Mouse (Mus musculus): Measurements from ENCODE around the gene Hoxb7.

The Hoxb7 gene

GRCm38 (mm10) chr11:96313806-96314428 is 27.5 kb downstream of the Hoxb7 start:
- in situ Hi-C loops (cut with MboI, MseI): no loop called here

GRCm38 (mm10) chr11:96314671-96315343 is 28.4 kb downstream of the Hoxb7 start:
- in situ Hi-C loops (cut with MboI, MseI): no loop called here

GRCm38 (mm10) chr11:96315344-96315681 is 28.9 kb downstream of the Hoxb7 start:
- in situ Hi-C loops (cut with MboI, MseI): no loop called here

GRCm38 (mm10) chr11:96316696-96317607 is 30.5 kb downstream of the Hoxb7 start:
- in situ Hi-C loops (cut with MboI, MseI): no loop called here

GRCm38 (mm10) chr11:96317608-96318367 is 31.4 kb downstream of the Hoxb7 start, which contains the start of gene Hoxb4:
Gene Hoxb4, plus strand, starts transcription at chr11:96318267.
- in situ Hi-C loops (cut with MboI, MseI): no loop called here

- in situ Hi-C loops (cut with MboI, MseI): no loop called here
These were observed 32.1 kb downstream of the Hoxb7 start for GRCm38 (mm10) chr11:96318368-96319070.

GRCm38 (mm10) chr11:96319071-96319902 is 32.9 kb downstream of the Hoxb7 start:
- in situ Hi-C loops (cut with MboI, MseI): no loop called here

GRCm38 (mm10) chr11:96319910-96320309 is 33.5 kb downstream of the Hoxb7 start:
- in situ Hi-C loops (cut with MboI, MseI): no loop called here

GRCm38 (mm10) chr11:96320688-96321087 is 34.3 kb downstream of the Hoxb7 start:
- in situ Hi-C loops (cut with MboI, MseI): no loop called here

GRCm38 (mm10) chr11:96321846-96322245 is 35.4 kb downstream of the Hoxb7 start:
- in situ Hi-C loops (cut with MboI, MseI): no loop called here

- in situ Hi-C loops (cut with MboI, MseI): no loop called here
These were observed 36.3 kb downstream of the Hoxb7 start for GRCm38 (mm10) chr11:96322738-96323137.

- in situ Hi-C loops (cut with MboI, MseI): no loop called here
These were observed 36.7 kb downstream of the Hoxb7 start, which contains the start of gene Hoxb3 for GRCm38 (mm10) chr11:96323154-96323553. Gene Hoxb3, plus strand, starts transcription at chr11:96323326.

- in situ Hi-C loops (cut with MboI, MseI): no loop called here
These were observed 37.7 kb downstream of the Hoxb7 start for GRCm38 (mm10) chr11:96324125-96324524.

GRCm38 (mm10) chr11:96324965-96325364 is 38.5 kb downstream of the Hoxb7 start:
- in situ Hi-C loops (cut with MboI, MseI): no loop called here

GRCm38 (mm10) chr11:96325747-96326212 is 39.4 kb downstream of the Hoxb7 start:
- in situ Hi-C loops (cut with MboI, MseI): no loop called here

GRCm38 (mm10) chr11:96326705-96327104 is 40.3 kb downstream of the Hoxb7 start:
- in situ Hi-C loops (cut with MboI, MseI): no loop called here

- in situ Hi-C loops (cut with MboI, MseI): no loop called here
These were observed 40.7 kb downstream of the Hoxb7 start for GRCm38 (mm10) chr11:96327122-96327521.

GRCm38 (mm10) chr11:96327750-96328149 is 41.3 kb downstream of the Hoxb7 start:
- in situ Hi-C loops (cut with MboI, MseI): no loop called here

GRCm38 (mm10) chr11:96328605-96329004 is 42.2 kb downstream of the Hoxb7 start:
- in situ Hi-C loops (cut with MboI, MseI): no loop called here

GRCm38 (mm10) chr11:96332105-96332504 is 45.7 kb downstream of the Hoxb7 start:
- in situ Hi-C loops (cut with MboI, MseI): no loop called here
